Mouse (Mus musculus): ENCODE results near the gene Srsf9. TPM values are rescaled to one million over a fixed set of nuclear protein-coding genes. Genes with fewer than 3 reads are reported as not detected.

Gene Srsf9
- polyA plus RNA-seq (2014; fragmentation: Nextera tagmentation; extraction: Ambion mirVana): 417 and 433 TPM in 2 replicates

GRCm38 (mm10) chr5:115326875-115327609, at the start of gene Srsf9:
Srsf9 (plus strand) TSS chr5:115327177.
- ATAC-seq (ENCODE audit: insufficient number of reproducible peaks, low FRiP score, low TSS enrichment, low read depth) (peak; percentile 85), DNase-seq (ENCODE audit: low spot score) (peak; percentile 96)
- Histone ChIP-seq H3K4me1 (ENCODE audit: control insufficient read depth, insufficient read depth, low read length) (peaks cover 10% of the 10 kb centered on the region), H3K27ac (replicated peaks; ENCODE audit: low read depth, low read length) (peak within 1 kb of the TSS; percentile 81), H3K36me3 (ENCODE audit: control insufficient read depth, insufficient read depth, low read length) (peaks cover 6% of the 10 kb centered on the region; the same call in 1 of the 2 replicates), H3K4me3 (ENCODE audit: low read depth, low read length) (peak within 1 kb of the TSS; percentile 76), H3K27me3 (ENCODE audit: control insufficient read depth, insufficient read depth, low read length) (no peaks in the 10 kb centered on the region), H3K9ac (ENCODE audit: low read length) (peak within 1 kb of the TSS; percentile 94), H3K4me2 (ENCODE audit: low read depth, severe bottlenecking) (peak within 1 kb of the TSS; percentile 75), H3K9me3 (ENCODE audit: control insufficient read depth, low read length) (no peaks in the 10 kb centered on the region)
- WGBS: under 1% methylated on average over 79 of the region's 97 CpGs

- Histone ChIP-seq H3K4me2 (ENCODE audit: low read depth, severe bottlenecking) (no peak overlapping the region), H3K9ac (ENCODE audit: low read length) (no peak overlapping the region), H3K4me1 (ENCODE audit: control insufficient read depth, insufficient read depth, low read length) (peaks cover 6% of the 10 kb centered on the region), H3K27ac (replicated peaks; ENCODE audit: low read depth, low read length) (no peak overlapping the region), H3K9me3 (ENCODE audit: control insufficient read depth, low read length) (no peaks in the 10 kb centered on the region), H3K4me3 (ENCODE audit: low read depth, low read length) (no peak overlapping the region), H3K36me3 (ENCODE audit: control insufficient read depth, insufficient read depth, low read length) (no peaks in the 10 kb centered on the region), H3K27me3 (ENCODE audit: control insufficient read depth, insufficient read depth, low read length) (no peaks in the 10 kb centered on the region)
- WGBS: 80% methylated on average over 1 of the region's 1 CpGs
- no peak for ATAC-seq (ENCODE audit: insufficient number of reproducible peaks, low FRiP score, low TSS enrichment, low read depth)
- DNase-seq (ENCODE audit: low spot score): no peak
Observed at GRCm38 (mm10) chr5:115278053-115278452, 48.9 kb upstream of the Srsf9 start.

GRCm38 (mm10) chr5:115278785-115279184, 48.2 kb upstream of the Srsf9 start:
- H3K4me1 ChIP-seq (ENCODE audit: control insufficient read depth, insufficient read depth, low read length): peaks cover 6% of the 10 kb centered on the region
- H3K36me3 ChIP-seq (ENCODE audit: control insufficient read depth, insufficient read depth, low read length): 0 out of 2 replicates have a peak, but pooled peaks cover 2% of the 10 kb centered on the region
- H3K27ac ChIP-seq (replicated peaks; ENCODE audit: low read depth, low read length): no peak overlapping the region
- no peak for DNase-seq (ENCODE audit: low spot score)
- no peaks in the 10 kb centered on the region for H3K27me3 ChIP-seq (ENCODE audit: control insufficient read depth, insufficient read depth, low read length)
- no peak overlapping the region for H3K9ac ChIP-seq (ENCODE audit: low read length)
- no peak overlapping the region for H3K4me3 ChIP-seq (ENCODE audit: low read depth, low read length)
- WGBS: 70% methylated on average over 2 of the region's 2 CpGs
- no peak for ATAC-seq (ENCODE audit: insufficient number of reproducible peaks, low FRiP score, low TSS enrichment, low read depth)
- H3K4me2 ChIP-seq (ENCODE audit: low read depth, severe bottlenecking): no peak overlapping the region
- no peaks in the 10 kb centered on the region for H3K9me3 ChIP-seq (ENCODE audit: control insufficient read depth, low read length)

DNA sequence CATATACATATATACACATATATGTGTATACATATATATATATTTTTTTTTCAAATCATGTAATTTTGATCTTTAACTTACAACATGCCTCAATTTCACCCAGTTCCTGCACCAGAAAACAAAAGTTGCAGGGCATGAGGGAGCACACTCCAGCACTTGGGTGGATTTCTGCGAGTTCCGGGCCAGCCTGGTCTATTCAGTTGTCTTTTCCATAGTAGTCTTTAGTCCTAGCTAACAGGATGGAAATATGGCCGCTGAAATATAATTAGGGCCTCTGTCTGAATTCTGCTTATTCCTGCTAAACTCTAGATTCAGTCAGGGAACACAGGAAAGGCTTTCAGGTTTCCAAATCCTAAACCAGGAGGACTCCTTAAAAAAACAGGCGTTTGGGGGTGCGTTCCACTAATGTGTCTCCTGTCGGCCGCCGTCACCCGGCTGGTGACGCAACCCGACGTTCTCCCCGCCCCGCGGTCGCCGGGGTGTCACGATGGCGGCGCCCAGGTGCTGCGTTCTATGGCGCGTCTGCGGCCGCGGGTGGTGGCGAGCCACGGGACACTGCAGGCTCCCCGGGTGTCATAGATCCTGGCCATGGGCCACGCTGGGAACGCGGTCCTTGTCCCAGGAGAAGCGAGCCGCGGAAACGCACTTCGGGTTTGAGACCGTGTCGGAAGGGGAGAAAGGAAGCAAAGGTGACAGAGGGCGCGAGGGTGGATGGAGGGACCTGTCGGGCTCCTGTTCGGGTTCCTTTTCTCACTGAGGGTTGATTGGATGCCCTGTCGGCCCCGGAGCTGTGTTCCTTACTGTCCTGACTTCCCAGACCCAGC, 47.5 kb upstream of the Srsf9 start, which contains the start of gene Coq5:
TSS of gene Coq5 (plus strand) at position 441 of the 824 bp plus-strand sequence.
- peak; percentile 88 for DNase-seq (ENCODE audit: low spot score)
- Histone ChIP-seq H3K9ac (ENCODE audit: low read length) (peak within 1 kb of the TSS; percentile 66), H3K36me3 (ENCODE audit: control insufficient read depth, insufficient read depth, low read length) (peaks cover 5% of the 10 kb centered on the region; the same call in 1 of the 2 replicates), H3K4me2 (ENCODE audit: low read depth, severe bottlenecking) (peak within 1 kb of the TSS; percentile 95), H3K9me3 (ENCODE audit: control insufficient read depth, low read length) (no peaks in the 10 kb centered on the region), H3K4me1 (ENCODE audit: control insufficient read depth, insufficient read depth, low read length) (peaks cover 6% of the 10 kb centered on the region), H3K27me3 (ENCODE audit: control insufficient read depth, insufficient read depth, low read length) (no peaks in the 10 kb centered on the region), H3K4me3 (ENCODE audit: low read depth, low read length) (peak within 1 kb of the TSS; percentile 78), H3K27ac (replicated peaks; ENCODE audit: low read depth, low read length) (no peak within 1 kb of the TSS)
- no peak for ATAC-seq (ENCODE audit: insufficient number of reproducible peaks, low FRiP score, low TSS enrichment, low read depth)
- 4% methylated on average over 45 of the region's 45 CpGs for WGBS

DNA sequence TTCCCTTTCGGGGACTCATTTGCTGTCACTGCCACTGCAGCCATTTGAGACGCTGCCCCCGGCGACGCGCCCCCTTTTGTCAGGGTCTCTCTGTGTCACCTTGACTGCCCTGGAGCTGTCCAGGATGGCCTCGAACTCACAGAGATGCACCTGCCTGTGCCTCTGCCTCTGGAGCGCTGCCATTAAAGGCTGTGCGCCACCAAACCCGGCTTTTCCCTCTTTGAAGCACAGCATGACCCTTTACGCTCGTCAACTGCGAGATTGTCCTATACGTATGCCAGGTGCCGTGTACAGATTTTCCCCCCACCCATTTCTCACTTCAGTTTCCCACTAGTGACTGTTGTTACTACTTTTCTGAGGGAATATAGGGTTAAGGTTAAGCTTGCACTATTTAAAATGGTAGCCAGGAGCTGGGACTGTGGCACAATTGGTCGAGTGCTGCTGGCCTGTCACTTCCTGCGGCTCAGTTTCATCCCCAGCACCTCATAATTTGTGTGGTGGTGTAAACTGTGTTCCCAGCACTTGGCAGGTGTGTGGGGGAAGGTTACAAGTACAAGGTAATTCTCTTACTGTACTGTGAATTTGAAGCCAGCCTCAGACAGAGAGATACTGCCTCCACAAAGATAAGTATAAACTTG, 46.8 kb upstream of the Srsf9 start:
- ATAC-seq (ENCODE audit: insufficient number of reproducible peaks, low FRiP score, low TSS enrichment, low read depth) (no peak), DNase-seq (ENCODE audit: low spot score) (peak; percentile 39)
- H3K9me3 ChIP-seq (ENCODE audit: control insufficient read depth, low read length): no peaks in the 10 kb centered on the region
- H3K27ac ChIP-seq (replicated peaks; ENCODE audit: low read depth, low read length): no peak overlapping the region
- H3K27me3 ChIP-seq (ENCODE audit: control insufficient read depth, insufficient read depth, low read length): no peaks in the 10 kb centered on the region
- H3K4me2 ChIP-seq (ENCODE audit: low read depth, severe bottlenecking): peak overlapping the region; percentile 95
- H3K36me3 ChIP-seq (ENCODE audit: control insufficient read depth, insufficient read depth, low read length): peaks cover 7% of the 10 kb centered on the region; the same call in 1 of the 2 replicates
- peak overlapping the region; percentile 66 for H3K9ac ChIP-seq (ENCODE audit: low read length)
- WGBS: 7% methylated on average over 17 of the region's 17 CpGs
- peak overlapping the region; percentile 78 for H3K4me3 ChIP-seq (ENCODE audit: low read depth, low read length)
- peaks cover 6% of the 10 kb centered on the region for H3K4me1 ChIP-seq (ENCODE audit: control insufficient read depth, insufficient read depth, low read length)

DNA sequence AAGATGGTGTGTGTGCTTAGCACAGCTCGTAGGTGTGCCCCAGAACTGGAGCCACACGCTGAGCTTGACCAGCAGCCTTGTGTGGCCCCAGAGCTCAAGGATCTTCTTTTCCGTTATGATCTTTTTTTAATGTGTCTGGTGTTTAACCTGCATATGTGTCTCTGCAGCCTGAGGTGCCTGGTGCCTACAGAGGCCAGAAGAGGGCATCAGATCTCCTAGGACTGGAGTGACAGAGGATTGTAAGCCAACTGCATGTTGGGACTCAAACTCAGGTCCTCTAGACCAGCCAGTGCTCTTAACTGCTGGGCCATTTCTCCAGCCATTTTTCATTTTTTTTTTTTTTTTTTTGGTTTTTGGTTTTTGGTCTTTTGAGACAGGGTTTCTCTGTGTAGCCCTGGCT, 42.2 kb upstream of the Srsf9 start:
- H3K36me3 ChIP-seq (ENCODE audit: control insufficient read depth, insufficient read depth, low read length): peaks cover 11% of the 10 kb centered on the region
- no peaks in the 10 kb centered on the region for H3K27me3 ChIP-seq (ENCODE audit: control insufficient read depth, insufficient read depth, low read length)
- no peak overlapping the region for H3K9ac ChIP-seq (ENCODE audit: low read length)
- no peak overlapping the region for H3K4me2 ChIP-seq (ENCODE audit: low read depth, severe bottlenecking)
- DNase-seq (ENCODE audit: low spot score): no peak
- peaks cover 6% of the 10 kb centered on the region for H3K4me1 ChIP-seq (ENCODE audit: control insufficient read depth, insufficient read depth, low read length)
- H3K27ac ChIP-seq (replicated peaks; ENCODE audit: low read depth, low read length): no peak overlapping the region
- 96% methylated on average over 3 of the region's 3 CpGs for WGBS
- no peak for ATAC-seq (ENCODE audit: insufficient number of reproducible peaks, low FRiP score, low TSS enrichment, low read depth)
- no peaks in the 10 kb centered on the region for H3K9me3 ChIP-seq (ENCODE audit: control insufficient read depth, low read length)
- no peak overlapping the region for H3K4me3 ChIP-seq (ENCODE audit: low read depth, low read length)

- Histone ChIP-seq H3K27ac (replicated peaks; ENCODE audit: low read depth, low read length) (no peak overlapping the region), H3K4me3 (ENCODE audit: low read depth, low read length) (no peak overlapping the region), H3K4me2 (ENCODE audit: low read depth, severe bottlenecking) (no peak overlapping the region), H3K9ac (ENCODE audit: low read length) (no peak overlapping the region), H3K4me1 (ENCODE audit: control insufficient read depth, insufficient read depth, low read length) (0 out of 2 replicates have a peak, but pooled peaks cover 7% of the 10 kb centered on the region), H3K36me3 (ENCODE audit: control insufficient read depth, insufficient read depth, low read length) (peaks cover 14% of the 10 kb centered on the region; the same call in 1 of the 2 replicates), H3K9me3 (ENCODE audit: control insufficient read depth, low read length) (no peaks in the 10 kb centered on the region), H3K27me3 (ENCODE audit: control insufficient read depth, insufficient read depth, low read length) (no peaks in the 10 kb centered on the region)
- no peak for DNase-seq (ENCODE audit: low spot score)
- ATAC-seq (ENCODE audit: insufficient number of reproducible peaks, low FRiP score, low TSS enrichment, low read depth): no peak
- WGBS: 89% methylated on average over 8 of the region's 8 CpGs
Observed at GRCm38 (mm10) chr5:115294173-115294572, 32.8 kb upstream of the Srsf9 start.

DNA sequence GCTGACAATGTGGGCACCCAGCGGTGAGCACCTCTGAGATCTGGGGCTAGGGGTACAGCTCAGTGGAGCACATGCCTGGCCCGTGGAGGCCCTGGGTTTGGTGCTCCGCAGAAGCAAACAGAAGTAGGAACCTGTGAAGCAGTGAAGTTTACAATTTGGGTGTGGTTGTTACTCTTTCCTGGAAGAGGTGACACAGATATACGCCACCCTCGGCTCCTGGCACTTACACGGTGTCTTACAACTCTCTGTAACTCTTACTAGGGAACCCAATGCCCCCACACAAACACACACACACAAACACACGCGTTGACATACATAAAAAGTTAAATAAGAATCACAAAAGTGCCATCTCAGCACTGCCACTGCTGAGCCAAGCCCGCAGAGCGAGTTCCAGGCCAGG, 30.6 kb upstream of the Srsf9 start:
- H3K27ac ChIP-seq (replicated peaks; ENCODE audit: low read depth, low read length): no peak overlapping the region
- ATAC-seq (ENCODE audit: insufficient number of reproducible peaks, low FRiP score, low TSS enrichment, low read depth) (no peak), DNase-seq (ENCODE audit: low spot score) (no peak)
- no peaks in the 10 kb centered on the region for H3K9me3 ChIP-seq (ENCODE audit: control insufficient read depth, low read length)
- 86% methylated on average over 10 of the region's 10 CpGs for WGBS
- H3K4me1 ChIP-seq (ENCODE audit: control insufficient read depth, insufficient read depth, low read length): 0 out of 2 replicates have a peak, but pooled peaks cover 7% of the 10 kb centered on the region
- H3K4me3 ChIP-seq (ENCODE audit: low read depth, low read length): no peak overlapping the region
- no peak overlapping the region for H3K4me2 ChIP-seq (ENCODE audit: low read depth, severe bottlenecking)
- H3K9ac ChIP-seq (ENCODE audit: low read length): no peak overlapping the region
- no peaks in the 10 kb centered on the region for H3K27me3 ChIP-seq (ENCODE audit: control insufficient read depth, insufficient read depth, low read length)
- peaks cover 14% of the 10 kb centered on the region; the same call in 1 of the 2 replicates for H3K36me3 ChIP-seq (ENCODE audit: control insufficient read depth, insufficient read depth, low read length)

Data from limb, embryonic 11.5 days (tissue).